Mouse (Mus musculus): ENCODE measurements around the gene Snorc. TPM values are rescaled to one million over a fixed set of nuclear protein-coding genes. Genes with fewer than 3 reads are reported as not detected.
"Not testable (repeated sequence)": the region's sequence is repeated elsewhere in the genome, so short reads cannot be mapped to it uniquely, and the experiment has no call there.

Gene Snorc
- polyA plus RNA-seq, 1 experiment = not detected

GRCm38 (mm10) chr1:87458045-87458444, 12.0 kb upstream of the Snorc start:
- Histone ChIP-seq H3K27me3 (ENCODE audit: control insufficient read depth, insufficient read depth, insufficient read length) (no peaks in the 10 kb centered on the region), H3K4me3 (ENCODE audit: insufficient read depth, poor library complexity, severe bottlenecking) (no peak overlapping the region), H3ac (ENCODE audit: control insufficient read depth, insufficient read length, low read depth) (no peak overlapping the region), H3K36me3 (ENCODE audit: control insufficient read depth, insufficient read depth) (no peaks in the 10 kb centered on the region), H3K79me2 (ENCODE audit: control insufficient read depth, insufficient read depth) (no peaks in the 10 kb centered on the region), H3K79me3 (ENCODE audit: low read depth) (no peaks in the 10 kb centered on the region)
- TF ChIP-seq MAX (IDR thresholded peaks at IDR 0.05) (no peak), USF1 (IDR thresholded peaks at IDR 0.05; ENCODE audit: low read depth) (no peak), CEBPB (IDR thresholded peaks at IDR 0.05; ENCODE audit: low read depth) (no peak), MYOG (IDR thresholded peaks at IDR 0.05; ENCODE audit: control insufficient read depth, extremely low read depth, insufficient read length) (no peak), MYOD1 (IDR thresholded peaks at IDR 0.05; ENCODE audit: control insufficient read depth, insufficient read length, low read depth) (no peak), FOSL1 (IDR thresholded peaks at IDR 0.05; ENCODE audit: insufficient read depth, low read length, poor library complexity, severe bottlenecking) (no peak), CTCF (IDR thresholded peaks at IDR 0.05; ENCODE audit: control insufficient read depth, insufficient read depth, insufficient read length) (no peak)

GRCm38 (mm10) chr1:87459856-87460255, 10.2 kb upstream of the Snorc start:
- not testable (repeated sequence) for H3ac ChIP-seq (ENCODE audit: control insufficient read depth, insufficient read length, low read depth); H3K27me3 ChIP-seq (ENCODE audit: control insufficient read depth, insufficient read depth, insufficient read length); H3K4me3 ChIP-seq (ENCODE audit: insufficient read depth, poor library complexity, severe bottlenecking); H3K79me2 ChIP-seq (ENCODE audit: control insufficient read depth, insufficient read depth); H3K79me3 ChIP-seq (ENCODE audit: low read depth); H3K36me3 ChIP-seq (ENCODE audit: control insufficient read depth, insufficient read depth)

DNA sequence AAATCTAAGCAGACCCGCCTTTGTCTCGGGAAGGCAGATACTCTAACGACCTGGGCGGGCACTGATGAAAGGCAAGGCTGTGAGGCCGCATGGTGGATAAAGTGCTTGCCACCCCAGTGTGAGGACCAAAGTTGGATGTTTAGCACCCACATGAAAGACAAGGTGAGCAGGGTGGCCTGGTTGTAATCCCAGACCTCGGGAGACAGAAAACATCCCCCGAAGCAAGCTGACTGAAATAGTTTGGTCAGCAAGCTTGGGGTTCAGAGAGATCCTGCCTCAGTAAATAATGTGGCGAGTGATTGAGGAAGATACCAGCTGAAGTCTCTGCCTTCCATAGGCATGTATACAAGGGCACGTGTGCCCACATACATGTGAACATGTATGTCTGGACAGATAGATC, 2.6 kb upstream of the Snorc start:
- no peaks in the 10 kb centered on the region for H3K36me3 ChIP-seq (ENCODE audit: control insufficient read depth, insufficient read depth)
- no peaks in the 10 kb centered on the region for H3K79me2 ChIP-seq (ENCODE audit: control insufficient read depth, insufficient read depth)

GRCm38 (mm10) chr1:87468321-87468720, 1.8 kb upstream of the Snorc start:
- Histone ChIP-seq H3K79me3 (ENCODE audit: low read depth) (no peaks in the 10 kb centered on the region), H3ac (ENCODE audit: control insufficient read depth, insufficient read length, low read depth) (no peak overlapping the region), H3K27me3 (ENCODE audit: control insufficient read depth, insufficient read depth, insufficient read length) (no peaks in the 10 kb centered on the region), H3K36me3 (ENCODE audit: control insufficient read depth, insufficient read depth) (no peaks in the 10 kb centered on the region), H3K4me3 (ENCODE audit: insufficient read depth, poor library complexity, severe bottlenecking) (no peak overlapping the region), H3K79me2 (ENCODE audit: control insufficient read depth, insufficient read depth) (no peaks in the 10 kb centered on the region)
- TF ChIP-seq CEBPB (IDR thresholded peaks at IDR 0.05; ENCODE audit: low read depth) (no peak), MAX (IDR thresholded peaks at IDR 0.05) (no peak), MYOG (IDR thresholded peaks at IDR 0.05; ENCODE audit: control insufficient read depth, extremely low read depth, insufficient read length) (no peak), MYOD1 (IDR thresholded peaks at IDR 0.05; ENCODE audit: control insufficient read depth, insufficient read length, low read depth) (no peak), FOSL1 (IDR thresholded peaks at IDR 0.05; ENCODE audit: insufficient read depth, low read length, poor library complexity, severe bottlenecking) (no peak), USF1 (IDR thresholded peaks at IDR 0.05; ENCODE audit: low read depth) (no peak), CTCF (IDR thresholded peaks at IDR 0.05; ENCODE audit: control insufficient read depth, insufficient read depth, insufficient read length) (no peak)

More for the DNA sequence above, 2.6 kb upstream of the Snorc start:
- no peak for TF ChIP-seq FOSL1 (IDR thresholded peaks at IDR 0.05; ENCODE audit: insufficient read depth, low read length, poor library complexity, severe bottlenecking)
- TF ChIP-seq CTCF (IDR thresholded peaks at IDR 0.05; ENCODE audit: control insufficient read depth, insufficient read depth, insufficient read length) = no peak
- TF ChIP-seq USF1 (IDR thresholded peaks at IDR 0.05; ENCODE audit: low read depth) = no peak
- no peak for TF ChIP-seq CEBPB (IDR thresholded peaks at IDR 0.05; ENCODE audit: low read depth)
- no peak for TF ChIP-seq MYOG (IDR thresholded peaks at IDR 0.05; ENCODE audit: control insufficient read depth, extremely low read depth, insufficient read length)
- TF ChIP-seq MYOD1 (IDR thresholded peaks at IDR 0.05; ENCODE audit: control insufficient read depth, insufficient read length, low read depth) = no peak
- no peak for TF ChIP-seq MAX (IDR thresholded peaks at IDR 0.05)
- H3ac ChIP-seq (ENCODE audit: control insufficient read depth, insufficient read length, low read depth) = no peak overlapping the region
- H3K4me3 ChIP-seq (ENCODE audit: insufficient read depth, poor library complexity, severe bottlenecking) = no peak overlapping the region
- H3K79me3 ChIP-seq (ENCODE audit: low read depth) = no peaks in the 10 kb centered on the region
- H3K27me3 ChIP-seq (ENCODE audit: control insufficient read depth, insufficient read depth, insufficient read length) = no peaks in the 10 kb centered on the region

DNA sequence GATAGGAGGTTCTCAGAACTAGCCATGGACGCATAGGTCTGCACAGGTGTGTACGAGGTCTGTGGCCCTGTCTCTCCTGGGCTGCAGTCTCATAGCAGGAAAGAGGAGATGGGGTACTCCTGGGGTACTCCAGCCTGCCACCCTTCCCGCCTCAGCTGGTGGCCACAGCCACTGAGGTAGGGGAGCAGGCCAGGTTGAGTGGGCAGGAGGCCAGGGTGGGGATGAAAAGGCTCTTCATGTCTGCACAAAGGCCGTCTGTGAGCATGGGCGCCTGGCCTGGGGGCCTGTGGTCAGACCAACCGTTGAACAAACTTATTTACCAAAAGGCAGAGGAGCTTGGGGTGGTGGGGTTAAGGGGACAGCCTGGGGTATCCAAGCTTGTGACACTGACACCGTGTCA, 1.8 kb downstream of the Snorc start:
- Histone ChIP-seq H3K36me3 (ENCODE audit: control insufficient read depth, insufficient read depth) (no peaks in the 10 kb centered on the region), H3K79me2 (ENCODE audit: control insufficient read depth, insufficient read depth) (no peaks in the 10 kb centered on the region), H3K27me3 (ENCODE audit: control insufficient read depth, insufficient read depth, insufficient read length) (peaks cover 3% of the 10 kb centered on the region), H3K4me3 (ENCODE audit: insufficient read depth, poor library complexity, severe bottlenecking) (no peak overlapping the region), H3ac (ENCODE audit: control insufficient read depth, insufficient read length, low read depth) (no peak overlapping the region), H3K79me3 (ENCODE audit: low read depth) (no peaks in the 10 kb centered on the region)
- TF ChIP-seq CTCF (IDR thresholded peaks at IDR 0.05; ENCODE audit: control insufficient read depth, insufficient read depth, insufficient read length) = no peak
- TF ChIP-seq MAX (IDR thresholded peaks at IDR 0.05) = no peak
- TF ChIP-seq CEBPB (IDR thresholded peaks at IDR 0.05; ENCODE audit: low read depth) = no peak
- TF ChIP-seq MYOG (IDR thresholded peaks at IDR 0.05; ENCODE audit: control insufficient read depth, extremely low read depth, insufficient read length) = no peak
- no peak for TF ChIP-seq FOSL1 (IDR thresholded peaks at IDR 0.05; ENCODE audit: insufficient read depth, low read length, poor library complexity, severe bottlenecking)

DNA sequence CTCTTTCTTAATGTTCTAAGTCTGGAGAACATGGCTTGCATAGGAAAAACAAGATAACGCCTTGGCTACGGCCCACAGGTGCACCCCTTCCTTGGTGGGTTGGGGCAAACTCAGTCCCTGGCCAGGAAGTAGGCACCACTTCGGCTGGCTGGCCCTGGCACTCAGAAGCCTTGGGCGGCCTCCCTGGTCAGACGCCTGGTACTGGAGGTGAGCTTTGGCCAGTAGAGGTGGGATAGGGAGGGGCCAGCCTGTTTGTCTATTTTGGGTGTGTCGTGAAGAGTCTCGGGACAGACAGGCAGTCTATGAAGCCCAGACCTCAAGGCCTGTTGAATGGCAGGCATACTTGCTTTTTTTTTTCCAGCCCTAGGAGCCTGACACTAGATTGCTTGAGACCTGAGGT, 2.5 kb downstream of the Snorc start:
- Histone ChIP-seq H3ac (ENCODE audit: control insufficient read depth, insufficient read length, low read depth) (no peak overlapping the region), H3K27me3 (ENCODE audit: control insufficient read depth, insufficient read depth, insufficient read length) (peaks cover 3% of the 10 kb centered on the region), H3K79me2 (ENCODE audit: control insufficient read depth, insufficient read depth) (no peaks in the 10 kb centered on the region), H3K36me3 (ENCODE audit: control insufficient read depth, insufficient read depth) (no peaks in the 10 kb centered on the region), H3K4me3 (ENCODE audit: insufficient read depth, poor library complexity, severe bottlenecking) (no peak overlapping the region), H3K79me3 (ENCODE audit: low read depth) (no peaks in the 10 kb centered on the region)
- TF ChIP-seq MAX (IDR thresholded peaks at IDR 0.05) = no peak
- no peak for TF ChIP-seq USF1 (IDR thresholded peaks at IDR 0.05; ENCODE audit: low read depth)
- no peak for TF ChIP-seq CTCF (IDR thresholded peaks at IDR 0.05; ENCODE audit: control insufficient read depth, insufficient read depth, insufficient read length)
- no peak for TF ChIP-seq MYOD1 (IDR thresholded peaks at IDR 0.05; ENCODE audit: control insufficient read depth, insufficient read length, low read depth)
- TF ChIP-seq FOSL1 (IDR thresholded peaks at IDR 0.05; ENCODE audit: insufficient read depth, low read length, poor library complexity, severe bottlenecking) = no peak
- TF ChIP-seq CEBPB (IDR thresholded peaks at IDR 0.05; ENCODE audit: low read depth) = no peak
- TF ChIP-seq MYOG (IDR thresholded peaks at IDR 0.05; ENCODE audit: control insufficient read depth, extremely low read depth, insufficient read length) = no peak
